Mouse (Mus musculus) small intestine, adult 2 months (tissue): ENCODE measurements around the gene Lrrc8b.

Experiments
- CTCF ChIP-seq: fragments of 200-500 bp; IDR thresholded peaks from 2 replicates; pipeline ENCODE4 v1.5.1; 2012; ENCODE audit warnings: low read depth, mild to moderate bottlenecking, control low read depth, inconsistent platforms, low read length, moderate library complexity, mixed read lengths; ENCODE audit not compliant: insufficient replicate concordance, insufficient read length; ENCODE audit errors: extremely low read depth
- POLR2A ChIP-seq: fragments of 200-500 bp; IDR thresholded peaks from 2 replicates; pipeline ENCODE4 v1.6.1; 2012; ENCODE audit warnings: low read depth, mild to moderate bottlenecking, control low read depth, inconsistent platforms, low read length, moderate library complexity

- TF ChIP-seq POLR2A = no peak
- no peak for TF ChIP-seq CTCF
Measured at GRCm38 (mm10) chr5:105526766-105527165, 111.2 kb downstream of the Lrrc8b start.
